Mouse (Mus musculus) cortical plate, adult 2 months (tissue): ENCODE data around the gene Slc35g2.

Experiments used
- CTCF ChIP-seq: fragments of 200-500 bp; IDR thresholded peaks from 2 replicates; pipeline ENCODE4 v1.5.1; 2011; ENCODE audit warnings: mild to moderate bottlenecking, control low read depth, low read length; ENCODE audit not compliant: insufficient read depth; ENCODE audit errors: extremely low read depth
- POLR2A ChIP-seq: fragments of 200-500 bp; IDR thresholded peaks from 2 replicates; pipeline ENCODE4 v1.6.1; 2011; ENCODE audit warnings: mild to moderate bottlenecking, low read length, control low read depth; ENCODE audit not compliant: insufficient read depth; ENCODE audit errors: extremely low read depth

- TF ChIP-seq POLR2A: no peak
- no peak for TF ChIP-seq CTCF
Measured at GRCm38 (mm10) chr9:100573942-100574341, 3.1 kb upstream of the Slc35g2 start.
